Mouse (Mus musculus): ENCODE results near the gene Naa20.
"Not testable (repeated sequence)": the region's sequence is repeated elsewhere in the genome, so short reads cannot be mapped to it uniquely, and the experiment has no call there.

The Naa20 gene

GRCm38 (mm10) chr2:145884913-145885785 is 16.8 kb upstream of the Naa20 start:
- DNase-seq (ENCODE audit: low read depth, low spot score): no peak

GRCm38 (mm10) chr2:145887937-145888765 is 13.7 kb upstream of the Naa20 start:
- DNase-seq (ENCODE audit: low read depth, low spot score): peak; percentile 92

- DNase-seq (ENCODE audit: low read depth, low spot score): no peak
Observed at GRCm38 (mm10) chr2:145888766-145889480, 13.0 kb upstream of the Naa20 start.

DNA sequence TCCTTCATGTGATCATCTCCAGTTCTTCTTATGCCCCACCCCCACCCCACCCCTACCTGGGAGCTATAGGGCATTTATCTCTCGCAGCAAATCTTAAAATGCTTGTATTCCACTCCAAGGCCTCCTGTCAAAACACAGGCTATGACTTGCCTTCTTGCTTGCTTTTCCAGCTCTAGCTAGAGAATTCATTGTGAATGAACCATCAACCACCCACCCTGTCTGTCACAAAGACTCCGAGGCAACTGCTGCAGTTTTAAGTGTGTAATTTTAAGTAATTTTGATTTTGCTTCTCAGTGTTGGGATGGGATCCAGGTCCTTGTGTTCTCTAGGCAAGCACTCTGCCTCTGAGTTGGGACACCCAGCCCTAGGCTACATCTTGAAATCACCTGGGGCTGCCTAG is 11.3 kb upstream of the Naa20 start:
- no peak for DNase-seq (ENCODE audit: low read depth, low spot score)

DNA sequence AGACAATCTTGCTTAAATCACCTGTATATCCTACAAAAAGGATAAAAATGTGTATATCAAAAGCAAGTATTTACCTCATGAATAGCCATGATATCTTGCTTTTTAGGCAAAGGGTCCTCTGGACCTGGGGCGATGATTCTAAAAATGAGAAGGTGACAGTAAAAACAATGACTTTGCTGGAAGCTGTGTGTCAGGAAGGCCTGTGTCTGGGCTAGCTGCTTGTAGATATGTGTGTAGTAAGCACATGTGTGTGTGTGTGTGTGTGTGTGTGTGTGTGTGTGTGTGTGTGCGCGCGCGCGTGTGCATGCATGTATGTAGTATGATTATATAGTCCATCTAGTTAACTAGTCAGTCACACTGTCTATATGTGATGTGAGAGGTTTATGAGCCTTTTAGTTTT is 8.1 kb upstream of the Naa20 start:
- DNase-seq (ENCODE audit: low read depth, low spot score): no peak

- no peak for DNase-seq (ENCODE audit: low read depth, low spot score)
Observed at GRCm38 (mm10) chr2:145898106-145898505, 3.8 kb upstream of the Naa20 start.

GRCm38 (mm10) chr2:145900318-145900717 is 1.6 kb upstream of the Naa20 start:
- DNase-seq (ENCODE audit: low read depth, low spot score): not testable (repeated sequence)

GRCm38 (mm10) chr2:145903061-145903901 is 1.4 kb downstream of the Naa20 start:
- peak; percentile 83 for DNase-seq (ENCODE audit: low read depth, low spot score)

DNA sequence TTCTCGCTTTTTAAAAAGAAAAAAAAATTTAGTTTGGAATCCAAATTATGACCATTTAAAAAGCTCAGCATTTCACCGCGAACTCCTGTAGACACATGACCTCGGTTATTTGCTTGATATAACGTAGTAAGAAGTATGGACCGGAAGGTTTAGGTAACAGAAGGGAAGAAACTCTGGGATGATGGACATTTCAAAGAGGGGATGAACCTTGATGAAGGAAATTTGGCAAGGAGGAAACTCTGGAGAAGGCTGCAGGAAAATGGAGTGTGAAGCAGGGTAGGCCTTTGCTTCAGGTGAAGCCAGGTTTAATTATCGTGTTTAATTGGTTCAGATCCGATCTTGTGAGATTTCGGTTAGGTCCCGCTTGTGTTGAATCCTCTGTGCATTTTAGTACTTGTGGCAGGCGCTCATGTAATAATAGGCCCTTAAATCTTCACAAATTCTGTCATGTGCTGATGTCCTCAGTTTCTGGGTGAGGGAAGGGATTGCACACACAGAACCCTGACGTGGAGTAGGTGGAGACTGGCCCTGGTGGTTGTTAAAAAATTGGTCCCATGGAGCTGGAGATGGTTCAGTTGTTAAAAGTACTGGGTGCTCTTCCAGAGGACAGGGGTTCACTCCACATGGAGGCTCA is 2.2 kb downstream of the Naa20 start:
- no peak for DNase-seq (ENCODE audit: low read depth, low spot score)

DNA sequence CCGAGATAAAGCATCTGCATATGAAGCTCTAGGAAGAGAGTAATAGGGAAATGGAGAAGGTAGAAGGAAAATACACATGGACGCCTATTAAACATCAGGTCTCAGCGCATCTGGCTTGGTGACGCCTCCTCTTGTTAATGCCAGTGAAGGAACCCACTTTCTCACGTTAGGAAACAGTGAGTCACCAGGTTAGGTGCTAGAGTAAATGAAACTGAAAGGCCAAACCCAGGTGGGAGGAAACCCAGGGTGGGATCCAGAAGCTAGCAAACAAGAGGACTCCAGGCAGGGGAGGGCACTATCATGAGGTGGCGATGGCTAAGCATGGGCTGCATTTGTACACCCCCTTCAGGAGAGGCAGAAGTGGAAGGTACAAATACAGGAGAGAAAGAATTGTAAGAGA is 3.3 kb downstream of the Naa20 start:
- no peak for DNase-seq (ENCODE audit: low read depth, low spot score)

- not testable (repeated sequence) for DNase-seq (ENCODE audit: low read depth, low spot score)
Observed at GRCm38 (mm10) chr2:145905884-145906283, 4.0 kb downstream of the Naa20 start.

DNA sequence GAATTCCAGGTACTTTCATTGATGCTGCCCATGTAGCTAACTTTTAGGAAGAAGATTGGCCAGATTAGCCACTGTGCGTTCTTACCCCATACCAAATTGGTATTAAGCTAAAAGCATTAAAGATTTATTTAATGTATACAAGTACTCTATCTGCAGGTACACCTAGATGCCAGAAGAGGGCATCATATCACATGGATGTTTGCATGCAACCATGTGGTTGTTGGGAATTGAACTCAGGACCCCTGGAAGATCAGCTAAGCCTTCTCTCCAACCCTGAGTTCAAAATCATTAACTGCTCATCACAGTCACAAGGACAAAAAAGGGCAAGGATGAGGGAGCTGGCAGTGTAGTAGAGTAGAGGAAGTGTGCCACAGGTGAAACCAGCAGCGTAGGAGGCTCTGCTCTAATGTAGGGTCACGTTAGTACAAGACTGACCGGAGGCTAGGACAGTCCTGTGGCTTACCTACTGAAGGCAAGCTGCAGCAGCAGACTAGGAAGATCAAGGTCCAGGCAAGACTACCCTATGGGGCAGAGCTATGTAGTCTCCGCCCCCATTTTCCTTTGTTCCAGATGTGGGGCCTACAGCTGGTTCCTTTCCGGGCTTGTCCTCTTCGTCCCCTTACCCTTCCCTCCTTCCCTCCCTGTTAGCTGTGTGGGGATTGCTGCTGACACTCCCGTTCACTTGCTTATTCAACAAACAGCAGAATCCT is 19.2 kb downstream of the Naa20 start:
- no peak for DNase-seq (ENCODE audit: low read depth, low spot score)

DNA sequence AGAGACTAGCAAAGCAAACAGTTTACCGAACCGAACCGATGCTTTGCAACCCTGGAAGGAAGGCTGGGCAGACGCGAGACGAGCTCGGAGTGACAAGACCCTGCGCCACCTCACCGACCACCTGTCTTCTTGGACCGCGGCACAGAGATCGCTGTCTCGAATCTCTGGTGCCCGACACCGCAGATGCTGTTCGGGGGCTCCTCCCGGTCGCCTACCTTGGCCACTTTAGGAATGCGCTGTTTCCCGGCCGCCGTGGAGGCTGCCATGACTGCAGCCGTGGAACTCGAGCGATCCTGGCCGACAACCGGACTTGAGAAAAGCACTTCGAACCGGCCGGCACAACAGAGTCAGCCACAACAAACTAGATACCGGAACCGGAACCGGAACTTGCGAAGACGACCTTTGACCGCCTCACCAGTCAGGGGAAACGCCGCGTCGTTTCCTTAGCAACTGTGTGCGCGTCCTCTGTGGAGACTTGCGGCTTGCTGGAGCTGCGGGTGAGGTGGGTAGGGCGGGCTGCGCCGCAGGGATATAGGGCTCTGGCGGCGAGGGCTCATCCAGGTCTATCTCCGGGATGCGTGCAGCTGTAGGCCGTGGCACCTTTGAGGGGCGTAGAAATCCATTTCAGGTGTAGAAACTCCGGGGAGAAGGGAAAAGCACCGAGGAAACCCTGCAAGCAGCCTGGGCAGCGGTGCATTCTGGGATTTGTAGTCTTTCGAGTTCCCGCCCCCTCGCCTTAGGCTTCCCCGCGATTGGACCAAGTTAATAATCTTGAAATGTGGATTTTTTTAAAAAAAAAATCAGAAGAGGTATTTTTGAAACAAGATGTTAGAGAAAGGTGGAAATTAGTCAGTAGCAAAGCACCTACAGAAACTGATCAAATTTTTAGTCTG is 32.7 kb downstream of the Naa20 start, which contains the start of the genes Cfap61 and Crnkl1:
Gene Cfap61 (plus strand): TSS at position 446 of the 893 bp plus-strand sequence.
Gene Crnkl1 (minus strand): TSS at position 676 of the 893 bp plus-strand sequence.
- DNase-seq (ENCODE audit: low read depth, low spot score): peak; percentile 95

- no peak for DNase-seq (ENCODE audit: low read depth, low spot score)
Observed at GRCm38 (mm10) chr2:145936975-145937374, 35.1 kb downstream of the Naa20 start.

DNA sequence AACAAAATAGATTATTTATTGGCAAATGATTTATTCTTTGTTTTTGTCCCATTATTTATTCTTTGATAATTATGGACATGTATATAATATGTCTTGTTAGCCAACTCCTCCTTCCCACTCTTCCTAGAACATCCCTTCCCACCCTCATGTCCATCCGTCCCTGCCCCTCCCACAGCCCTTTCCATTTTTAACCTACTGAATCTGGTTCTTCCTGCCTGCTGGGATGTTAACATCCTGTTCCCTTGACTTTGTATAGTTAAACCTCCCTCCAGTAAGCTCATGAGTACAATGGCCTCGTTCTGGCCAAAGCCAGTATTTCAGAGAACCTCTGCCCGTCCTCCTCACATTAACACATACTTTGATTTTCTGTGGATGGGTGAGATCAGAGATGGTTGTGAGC is 39.5 kb downstream of the Naa20 start:
- DNase-seq (ENCODE audit: low read depth, low spot score): no peak

- DNase-seq (ENCODE audit: low read depth, low spot score): peak; percentile 24
Observed at GRCm38 (mm10) chr2:145944286-145944685, 42.4 kb downstream of the Naa20 start.

- no peak for DNase-seq (ENCODE audit: low read depth, low spot score)
Observed at GRCm38 (mm10) chr2:145948402-145948954, 46.6 kb downstream of the Naa20 start.

DNA sequence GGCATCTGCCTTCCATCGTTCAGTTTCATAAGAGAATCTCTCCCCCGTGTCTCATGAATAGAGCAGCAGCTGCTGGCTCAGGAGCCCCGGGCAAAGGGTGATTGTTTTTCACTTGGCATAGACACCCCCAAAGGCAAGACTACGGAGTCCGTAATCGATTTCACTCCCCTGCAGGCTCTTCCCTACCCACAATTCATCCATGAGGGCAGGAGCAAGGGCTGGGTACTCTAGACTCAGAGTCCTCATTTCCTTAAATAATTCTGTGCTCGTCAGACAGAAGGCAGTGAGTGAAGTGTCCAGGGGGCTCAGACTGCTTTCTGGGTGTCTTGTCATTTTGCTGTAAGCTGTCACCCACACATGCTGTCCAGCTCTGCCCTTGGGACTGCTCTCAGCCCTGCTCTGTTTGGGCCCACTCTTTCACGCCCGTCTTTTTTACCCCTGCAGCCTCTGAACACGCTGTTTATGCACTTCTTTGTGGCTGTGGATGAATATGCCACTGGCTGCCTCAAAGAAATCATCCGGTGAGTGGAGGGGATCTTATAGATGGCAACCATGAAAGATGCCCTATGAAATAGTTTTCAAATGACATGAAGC is 47.7 kb downstream of the Naa20 start:
- DNase-seq (ENCODE audit: low read depth, low spot score): no peak
